Mouse (Mus musculus) frontal cortex, adult 2 months (tissue): ENCODE results near the gene Arhgap35. TPM values are rescaled to one million over a fixed set of nuclear protein-coding genes. Genes with fewer than 3 reads are reported as not detected.
"Not testable (repeated sequence)": the region's sequence is repeated elsewhere in the genome, so short reads cannot be mapped to it uniquely, and the experiment has no call there.

ENCODE experiments used
- DNase-seq, 2 experiments: peaks; one replicate each; pipeline ENCODE4 v3.0.0; 2022; ENCODE audit warnings: low spot score in 1 of 2; ENCODE audit errors: extremely low spot score in 1 of 2
- polyA plus RNA-seq: library from polyadenylated mRNA; depleted of rRNA; stranded (reverse); fragments of >200 nt; gene quantifications from 2 replicates; pipeline ENCODE4 v1.2.3, GENCODE M21; 2012; rRNA removed

The Arhgap35 gene
- 47.0 and 50.5 TPM in 2 replicates for polyA plus RNA-seq

GRCm38 (mm10) chr7:16614888-16615715, at the start of gene Arhgap35:
Arhgap35 (minus strand) TSS chr7:16614993.
- DNase-seq, result peak; percentile 99

GRCm38 (mm10) chr7:16644260-16644659, 29.5 kb upstream of the Arhgap35 start:
- no peak for DNase-seq

DNA sequence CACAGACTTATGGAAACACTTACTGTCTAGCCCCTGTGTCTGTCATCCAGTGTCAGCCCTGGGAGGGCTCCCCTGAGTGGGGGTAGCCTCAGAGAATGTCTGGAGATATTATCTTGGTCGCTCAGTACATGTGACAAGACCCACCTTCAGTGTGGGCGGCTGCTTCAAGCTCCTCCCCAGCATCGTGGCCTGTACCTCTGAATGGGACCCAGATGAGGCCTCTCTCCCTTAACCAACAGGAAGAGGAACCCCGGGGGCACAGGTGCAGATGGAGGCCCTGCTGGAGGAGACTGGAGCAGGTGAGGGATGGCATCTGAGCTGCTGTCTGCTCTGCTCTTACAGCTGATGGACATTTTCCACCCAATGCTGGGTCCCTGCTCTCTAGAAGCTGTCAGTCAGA, 28.3 kb upstream of the Arhgap35 start:
- not testable (repeated sequence) for DNase-seq

- DNase-seq, result no peak
These were observed 24.2 kb upstream of the Arhgap35 start for GRCm38 (mm10) chr7:16639028-16639427.

DNA sequence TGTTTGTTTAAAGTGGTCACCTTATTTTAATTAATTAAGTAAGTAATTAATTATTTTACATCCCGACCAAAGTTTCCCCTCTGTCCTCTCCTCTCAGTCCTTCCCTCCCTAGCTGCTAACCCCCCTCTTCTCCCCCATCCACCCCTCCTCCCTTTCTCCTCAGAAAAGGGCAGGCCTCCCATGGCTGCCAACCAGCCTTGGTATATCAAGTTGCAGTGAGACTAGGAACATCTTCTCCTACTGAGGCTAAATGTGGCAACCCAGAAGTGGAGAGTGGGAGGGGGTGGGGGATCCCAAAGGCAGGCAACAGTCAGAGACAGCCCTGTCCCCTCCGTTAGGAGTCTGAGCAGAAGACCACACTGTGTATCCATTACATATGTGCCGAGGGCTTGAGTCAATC, 20.3 kb upstream of the Arhgap35 start:
- no peak for DNase-seq

DNA sequence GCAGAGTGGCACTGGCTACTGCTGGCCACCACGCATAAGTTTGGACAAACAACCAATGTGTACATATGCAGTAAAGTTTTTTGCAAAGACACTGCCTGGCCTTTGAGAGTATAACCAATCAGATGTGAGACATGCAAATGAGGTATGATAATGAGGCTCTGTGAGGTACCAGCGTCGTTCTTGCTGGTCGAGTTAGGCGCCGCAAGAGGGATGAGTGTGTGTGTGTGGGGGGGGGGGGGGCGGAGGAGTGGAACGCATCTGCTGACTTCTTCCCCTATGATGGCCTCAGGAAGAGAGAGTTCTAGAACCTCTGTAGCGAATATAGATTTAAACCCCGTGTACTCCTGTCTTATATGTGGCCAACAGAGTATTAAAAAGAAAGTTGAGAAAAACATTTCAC, 19.1 kb upstream of the Arhgap35 start:
- not testable (repeated sequence) for DNase-seq

- no peak for DNase-seq
These were observed 17.1 kb upstream of the Arhgap35 start for GRCm38 (mm10) chr7:16631932-16632331.

- DNase-seq, result no peak
These were observed 16.2 kb upstream of the Arhgap35 start for GRCm38 (mm10) chr7:16631025-16631424.

DNA sequence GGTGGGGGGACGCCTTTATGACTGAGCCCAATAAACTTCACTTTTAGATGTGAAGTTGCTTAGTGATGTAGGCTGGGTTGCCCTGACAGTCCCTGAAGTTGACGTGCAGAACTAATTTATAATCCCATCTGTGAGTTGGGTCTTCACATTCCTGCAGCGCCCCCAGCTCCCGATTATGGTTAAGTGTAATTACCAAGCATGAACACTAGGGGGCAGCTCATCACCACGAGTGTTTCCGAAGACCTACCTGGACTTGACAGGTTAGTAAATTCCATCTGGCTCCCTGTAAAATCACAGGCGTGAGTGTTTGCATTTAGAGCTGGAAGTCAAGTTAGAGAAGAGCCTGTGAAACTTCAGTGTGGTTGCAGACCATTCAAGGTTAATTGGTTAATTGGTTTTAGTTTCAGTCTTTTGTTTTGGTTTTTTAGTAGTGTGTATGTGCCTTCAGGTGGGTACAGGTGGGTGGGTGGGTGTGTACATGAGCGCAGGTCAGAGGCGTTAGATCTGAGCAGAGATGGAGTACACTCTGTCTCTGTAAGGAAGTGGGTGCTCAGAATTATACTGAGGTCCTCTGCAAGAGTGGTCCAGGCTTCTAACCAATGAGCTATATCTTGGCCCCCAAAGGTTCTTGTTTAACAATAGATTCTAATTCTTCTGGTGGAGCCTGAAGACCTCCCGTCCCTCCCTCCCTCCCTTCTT, 15.0 kb upstream of the Arhgap35 start:
- DNase-seq, result peak in 1 of 2 experiments; percentile 86

DNA sequence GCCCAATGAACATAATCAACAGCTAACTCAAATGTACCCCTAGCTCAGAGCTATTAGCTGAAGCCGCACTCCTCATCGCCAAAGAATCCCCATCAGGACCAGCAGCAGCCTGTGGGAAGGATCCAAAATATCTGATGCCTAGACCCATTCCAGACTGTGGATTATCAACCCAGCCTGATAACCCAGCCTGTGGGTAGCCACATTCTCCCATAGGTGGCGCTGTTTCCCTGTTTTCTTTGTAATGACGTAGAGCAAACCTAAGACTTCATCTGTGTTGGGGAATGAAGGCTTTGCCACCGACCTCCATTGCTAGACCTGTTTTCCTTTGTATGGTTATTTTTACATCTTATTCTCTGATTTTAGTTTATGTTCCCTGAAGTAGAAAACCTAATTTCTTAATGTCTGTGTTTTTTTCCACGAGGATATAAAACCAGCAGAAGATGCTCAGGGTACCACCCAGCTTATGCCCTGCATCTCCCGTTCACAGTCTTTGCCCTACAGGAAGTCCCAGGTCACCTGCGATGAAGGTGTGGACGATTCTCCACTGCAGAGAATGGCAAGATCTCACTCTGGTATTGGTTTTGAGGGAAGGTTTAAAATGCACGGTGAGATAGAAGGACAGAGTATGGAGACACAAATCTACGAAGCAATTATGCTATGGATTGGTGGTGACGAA, 13.4 kb upstream of the Arhgap35 start:
- DNase-seq, result peak in 1 of 2 experiments; percentile 90

GRCm38 (mm10) chr7:16623687-16624086, 8.9 kb upstream of the Arhgap35 start:
- DNase-seq, result no peak

GRCm38 (mm10) chr7:16623131-16623530, 8.3 kb upstream of the Arhgap35 start:
- no peak for DNase-seq

GRCm38 (mm10) chr7:16621066-16621622, 6.4 kb upstream of the Arhgap35 start:
- no peak for DNase-seq

DNA sequence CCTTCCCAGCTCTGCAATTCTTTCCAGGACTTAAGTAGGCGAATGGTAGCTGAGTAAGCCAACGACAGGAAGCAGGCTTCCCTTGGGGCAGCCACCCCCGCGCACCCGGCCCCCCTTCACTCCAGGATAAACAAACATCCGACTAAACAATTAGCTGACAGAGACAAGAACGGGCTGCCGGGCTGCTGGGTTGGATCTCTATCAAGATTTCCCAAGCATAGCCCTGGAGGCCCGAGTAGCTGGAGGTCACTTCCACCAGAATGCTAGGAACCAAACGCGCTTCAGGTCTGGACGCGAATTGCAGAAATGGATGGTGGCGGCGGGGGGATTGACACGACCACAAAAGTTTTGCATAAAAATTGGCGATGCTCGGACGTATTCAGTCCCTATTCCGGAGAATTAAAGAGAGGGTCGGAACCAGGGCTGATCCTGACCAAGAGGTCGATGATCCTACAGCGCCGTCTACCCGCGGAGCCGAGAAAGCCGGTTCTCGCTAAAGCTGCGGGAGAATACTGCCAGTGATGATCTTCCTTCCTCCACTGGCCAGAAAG, 3.9 kb upstream of the Arhgap35 start:
- DNase-seq, result peak in 1 of 2 experiments; percentile 72

DNA sequence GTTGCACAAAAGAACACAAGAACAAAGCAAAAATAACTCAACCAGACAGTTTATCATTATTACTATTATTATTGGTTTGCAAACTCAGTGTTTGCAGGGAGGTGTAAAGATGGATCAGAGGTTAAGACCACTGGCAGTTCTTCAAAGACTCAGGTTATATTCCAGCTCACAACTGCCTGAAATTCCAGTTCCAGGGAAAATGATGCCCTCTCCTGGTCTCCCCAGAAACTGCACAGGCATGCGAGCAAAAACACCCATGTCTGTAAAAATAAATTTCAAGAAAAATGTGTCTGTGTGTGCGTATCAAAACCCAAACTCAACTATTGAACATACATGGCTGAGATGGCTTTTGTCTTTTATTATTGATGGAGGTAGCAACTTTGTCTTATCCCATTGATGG, 2.3 kb upstream of the Arhgap35 start:
- DNase-seq, result peak in 1 of 2 experiments; percentile 85

- DNase-seq, result peak in 1 of 2 experiments; percentile 53
These were observed 464 bp downstream of the Arhgap35 start for GRCm38 (mm10) chr7:16614171-16614887.

DNA sequence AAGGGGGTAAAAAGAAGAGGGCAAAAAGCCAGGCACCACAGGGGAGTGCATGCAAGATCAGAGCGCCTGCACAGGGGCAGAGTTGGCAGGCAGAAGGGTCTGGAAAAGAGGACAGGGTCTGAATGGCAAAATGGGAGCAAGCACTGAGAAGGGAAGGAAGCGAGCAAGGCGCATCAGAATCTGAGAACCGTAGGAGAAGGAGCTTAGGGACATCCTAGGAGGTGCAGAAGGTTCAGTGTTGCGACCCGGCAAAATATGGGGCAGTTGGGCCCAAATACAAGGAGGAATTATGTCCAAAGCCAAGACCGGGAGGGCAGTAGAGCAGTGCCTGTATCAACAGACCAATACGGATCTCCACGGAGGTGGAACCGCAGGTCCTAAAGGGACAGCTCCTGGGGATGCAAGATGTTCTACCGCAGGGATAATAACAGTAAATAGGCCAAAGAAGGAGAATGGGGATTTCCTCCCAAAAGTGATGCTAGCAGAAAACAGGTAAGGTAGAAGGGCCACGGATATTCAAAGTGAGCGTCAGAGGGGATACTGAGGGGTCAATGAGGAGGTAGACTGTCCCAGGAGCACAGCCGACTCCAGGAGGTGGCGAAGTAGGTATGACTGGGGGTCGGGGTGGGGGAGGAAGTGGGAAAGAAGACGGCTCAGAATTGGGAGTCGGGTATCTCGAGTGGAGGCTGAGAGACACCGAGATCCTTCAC, 1.2 kb downstream of the Arhgap35 start:
- peak in 1 of 2 experiments; percentile 47 for DNase-seq

DNA sequence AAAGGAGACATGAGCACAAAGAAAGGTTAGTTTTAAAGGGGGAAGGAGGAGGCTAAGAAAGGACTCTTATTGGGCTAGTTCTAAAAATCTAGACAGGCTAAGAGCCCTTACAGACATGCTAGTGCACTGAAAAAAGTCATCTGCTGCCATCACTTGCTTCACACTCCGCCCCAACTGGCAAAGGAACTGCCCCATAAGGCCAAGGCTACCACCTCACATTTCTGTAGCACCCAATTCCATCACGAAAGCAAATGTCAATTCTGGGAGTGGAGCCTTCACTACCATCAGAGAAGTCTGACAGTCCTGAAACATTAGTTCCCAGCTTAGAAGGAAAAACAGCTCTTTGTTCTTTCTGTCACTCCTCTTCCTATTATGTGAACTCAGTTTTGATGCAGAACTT, 4.4 kb downstream of the Arhgap35 start:
- no peak for DNase-seq

DNA sequence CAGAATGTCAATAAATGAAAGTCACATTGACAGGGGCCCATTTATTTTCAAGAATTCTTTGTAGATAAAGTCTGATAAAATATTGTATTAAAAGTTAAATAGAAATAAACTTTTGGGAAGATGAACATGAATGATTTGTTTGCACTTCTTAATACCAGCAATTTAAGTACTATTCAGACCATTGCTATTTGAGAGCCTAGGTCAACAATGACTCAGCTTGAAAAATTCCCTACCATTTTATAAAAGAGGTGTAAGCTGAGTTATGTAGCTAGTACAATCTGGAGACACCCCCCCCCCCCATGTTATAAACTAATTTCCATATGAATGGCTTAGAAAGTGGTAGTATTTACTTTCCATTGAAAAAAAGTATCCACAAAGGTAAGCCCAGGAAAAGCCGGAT, 5.8 kb downstream of the Arhgap35 start:
- DNase-seq, result no peak
